Mouse (Mus musculus) hindbrain, embryonic 11.5 days (tissue): Measurements from ENCODE around the gene Pcp4l1. TPM values are rescaled to one million over a fixed set of nuclear protein-coding genes. Genes with fewer than 3 reads are reported as not detected.

ENCODE experiments used
- ATAC-seq: fragments of 200-750 bp; cut with Nextera tagmentation; 2 replicates; pipeline ENCODE4 v1.8.0; 2017; ENCODE audit warnings: mild to moderate bottlenecking, moderate TSS enrichment, moderate library complexity; ENCODE audit not compliant: low FRiP score
- DNase-seq: peaks from one replicate; pipeline ENCODE4 v3.0.0-alpha.2; 2015; ENCODE audit warnings: low spot score
- H3K27ac ChIP-seq: fragments of 300-500 bp; sonication (generic); 2 replicates; pipeline ENCODE4 v1.5.1; 2014; ENCODE audit warnings: mild to moderate bottlenecking, low read depth, low read length
- H3K27me3 ChIP-seq: fragments of 300-500 bp; sonication (generic); 2 replicates; pipeline ENCODE4 v1.6.1; 2014; ENCODE audit warnings: mild to moderate bottlenecking, low read length, moderate library complexity, mixed read lengths; ENCODE audit not compliant: control insufficient read depth, insufficient read depth
- H3K36me3 ChIP-seq: fragments of 300-500 bp; sonication (generic); 2 replicates; pipeline ENCODE4 v1.6.1; 2014; ENCODE audit warnings: mild to moderate bottlenecking, low read length, moderate library complexity, mixed read lengths; ENCODE audit not compliant: control insufficient read depth, insufficient read depth
- H3K4me1 ChIP-seq: fragments of 300-500 bp; sonication (generic); replicated peaks from 2 replicates; pipeline ENCODE4 v1.6.1; 2014; ENCODE audit warnings: low read length, mixed read lengths; ENCODE audit not compliant: control insufficient read depth, insufficient read depth
- H3K4me2 ChIP-seq: fragments of 300-500 bp; sonication (generic); replicated peaks from 2 replicates; pipeline ENCODE4 v1.6.1; 2014; ENCODE audit warnings: mild to moderate bottlenecking, low read depth, low read length
- H3K4me3 ChIP-seq: fragments of 300-500 bp; sonication (generic); 2 replicates; pipeline ENCODE4 v1.5.1; 2014; ENCODE audit warnings: low read depth, low read length
- H3K9ac ChIP-seq: fragments of 300-500 bp; sonication (generic); 2 replicates; pipeline ENCODE4 v1.6.1; 2014; ENCODE audit warnings: low read depth, low read length
- H3K9me3 ChIP-seq: fragments of 300-500 bp; sonication (generic); 2 replicates; pipeline ENCODE4 v1.6.1; 2016; ENCODE audit warnings: low read length; ENCODE audit not compliant: control insufficient read depth
- WGBS: fragments of 180-500 bp; shearing (Covaris S2); extraction: QIAGEN DNeasy Blood & Tissue Kit; methylation state at CpG from one replicate; pipeline ENCODE4 v1.1.7; 2014; 5-methylcytosine and 5-hydroxymethylcytosine counted together
- polyA plus RNA-seq: library from polyadenylated mRNA; unstranded; fragments of >200 nt; fragmentation: Nextera tagmentation; extraction: Ambion mirVana; gene quantifications from 2 replicates; pipeline ENCODE4 v1.2.1, GENCODE M21; 2014

The Pcp4l1 gene
- polyA plus RNA-seq, 1 experiment from 2014 or later, result 31.4 TPM

- Histone ChIP-seq H3K9me3 (no peaks in the 10 kb centered on the region), H3K4me2 (no peak overlapping the region), H3K4me3 (no peak overlapping the region), H3K4me1 (peaks cover 7% of the 10 kb centered on the region; the same call in 1 of the 2 replicates), H3K9ac (no peak overlapping the region), H3K27me3 (no peaks in the 10 kb centered on the region), H3K36me3 (no peaks in the 10 kb centered on the region), H3K27ac (no peak overlapping the region)
- WGBS, result 85% methylated on average over 2 of the region's 2 CpGs
- DNase-seq (no peak), ATAC-seq (no peak)
These were observed 27.7 kb upstream of the Pcp4l1 start for GRCm38 (mm10) chr1:171223796-171224195.

DNA sequence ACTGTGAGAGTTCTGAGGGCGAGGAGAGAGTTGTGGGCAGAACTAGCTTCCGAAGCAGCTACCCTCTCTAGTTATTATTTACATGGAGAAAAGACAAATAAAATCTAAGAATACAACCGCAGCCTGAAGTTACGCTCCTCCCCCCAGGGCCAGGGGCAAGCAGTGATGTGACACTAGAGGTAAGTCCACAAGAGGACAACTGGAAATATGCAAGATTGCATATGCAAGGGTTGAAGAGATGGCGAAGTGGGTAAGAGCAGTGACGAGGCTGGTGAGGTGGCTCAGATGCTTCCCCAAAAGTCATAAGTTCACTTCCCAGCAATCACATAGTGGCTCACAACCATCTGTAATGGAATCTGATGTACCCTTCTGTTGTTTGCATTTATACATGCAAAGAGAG is 27.1 kb upstream of the Pcp4l1 start:
- H3K4me3 ChIP-seq, result no peak overlapping the region
- no peak overlapping the region for H3K9ac ChIP-seq
- DNase-seq (no peak), ATAC-seq (no peak)
- 82% methylated on average over 6 of the region's 6 CpGs for WGBS
- no peaks in the 10 kb centered on the region for H3K27me3 ChIP-seq
- 0 out of 2 replicates have a peak overlapping the region, but pooled peaks have one; percentile 37 for H3K27ac ChIP-seq
- H3K4me1 ChIP-seq, result peaks cover 7% of the 10 kb centered on the region; the same call in 1 of the 2 replicates
- no peak overlapping the region for H3K4me2 ChIP-seq
- no peaks in the 10 kb centered on the region for H3K9me3 ChIP-seq
- no peaks in the 10 kb centered on the region for H3K36me3 ChIP-seq

DNA sequence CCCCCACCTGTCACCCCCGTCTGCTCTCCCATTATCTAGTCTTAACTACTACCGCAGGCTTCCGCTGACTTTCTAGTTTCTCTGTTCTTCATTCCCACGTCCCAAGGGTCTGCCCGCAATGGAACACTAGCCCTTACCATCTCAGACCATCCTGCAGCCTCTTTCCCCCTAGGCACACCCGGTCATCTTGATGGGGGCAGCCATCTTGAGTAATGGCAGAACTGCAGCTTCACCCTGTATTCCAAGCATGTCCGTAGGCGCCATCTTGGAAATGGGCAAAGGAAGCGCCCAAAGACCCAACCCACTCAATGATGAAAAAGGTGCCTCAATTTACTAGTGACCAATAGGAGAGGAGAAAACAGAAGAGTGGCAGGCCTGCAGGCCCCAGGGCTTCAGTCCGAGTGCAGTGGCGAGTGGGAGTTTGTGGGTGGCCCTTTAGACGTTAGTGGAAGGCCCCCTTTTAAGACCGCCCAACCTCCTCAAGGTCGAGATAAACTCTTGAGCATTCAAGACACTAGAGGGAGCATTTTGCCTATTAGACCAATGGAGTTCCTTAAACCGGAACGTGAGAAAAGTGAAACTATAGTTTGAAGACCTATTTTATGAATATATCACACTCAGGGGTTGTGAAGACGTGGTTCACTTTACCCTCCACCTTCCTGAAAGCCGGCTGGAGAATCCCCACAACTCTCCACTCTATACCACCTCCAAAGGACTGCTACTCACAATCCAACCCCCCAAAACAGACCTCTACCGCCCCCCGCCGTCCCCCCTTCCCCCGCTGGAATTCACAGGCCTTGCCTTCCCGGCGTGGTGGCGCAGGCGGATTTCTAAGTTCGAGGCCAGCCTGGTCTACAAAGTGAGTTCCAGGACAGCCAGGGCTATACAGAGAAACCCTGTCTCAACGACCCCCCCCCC is 26.4 kb upstream of the Pcp4l1 start, which contains the start of gene Tomm40l:
Gene Tomm40l, minus strand, starts transcription at position 277 of the 918 bp plus-strand sequence.
- H3K27me3 ChIP-seq, result no peaks in the 10 kb centered on the region
- peak within 1 kb of the TSS; percentile 58 for H3K4me2 ChIP-seq
- WGBS, result 2% methylated on average over 28 of the region's 28 CpGs
- no peaks in the 10 kb centered on the region for H3K9me3 ChIP-seq
- H3K27ac ChIP-seq, result peak within 1 kb of the TSS; percentile 37; the same call in 1 of the 2 replicates
- peak within 1 kb of the TSS; percentile 52 for H3K9ac ChIP-seq
- ATAC-seq, result peak; percentile 98
- H3K4me1 ChIP-seq, result peaks cover 7% of the 10 kb centered on the region; the same call in 1 of the 2 replicates
- DNase-seq, result peak; percentile 89
- no peaks in the 10 kb centered on the region for H3K36me3 ChIP-seq
- peak within 1 kb of the TSS; percentile 43 for H3K4me3 ChIP-seq

DNA sequence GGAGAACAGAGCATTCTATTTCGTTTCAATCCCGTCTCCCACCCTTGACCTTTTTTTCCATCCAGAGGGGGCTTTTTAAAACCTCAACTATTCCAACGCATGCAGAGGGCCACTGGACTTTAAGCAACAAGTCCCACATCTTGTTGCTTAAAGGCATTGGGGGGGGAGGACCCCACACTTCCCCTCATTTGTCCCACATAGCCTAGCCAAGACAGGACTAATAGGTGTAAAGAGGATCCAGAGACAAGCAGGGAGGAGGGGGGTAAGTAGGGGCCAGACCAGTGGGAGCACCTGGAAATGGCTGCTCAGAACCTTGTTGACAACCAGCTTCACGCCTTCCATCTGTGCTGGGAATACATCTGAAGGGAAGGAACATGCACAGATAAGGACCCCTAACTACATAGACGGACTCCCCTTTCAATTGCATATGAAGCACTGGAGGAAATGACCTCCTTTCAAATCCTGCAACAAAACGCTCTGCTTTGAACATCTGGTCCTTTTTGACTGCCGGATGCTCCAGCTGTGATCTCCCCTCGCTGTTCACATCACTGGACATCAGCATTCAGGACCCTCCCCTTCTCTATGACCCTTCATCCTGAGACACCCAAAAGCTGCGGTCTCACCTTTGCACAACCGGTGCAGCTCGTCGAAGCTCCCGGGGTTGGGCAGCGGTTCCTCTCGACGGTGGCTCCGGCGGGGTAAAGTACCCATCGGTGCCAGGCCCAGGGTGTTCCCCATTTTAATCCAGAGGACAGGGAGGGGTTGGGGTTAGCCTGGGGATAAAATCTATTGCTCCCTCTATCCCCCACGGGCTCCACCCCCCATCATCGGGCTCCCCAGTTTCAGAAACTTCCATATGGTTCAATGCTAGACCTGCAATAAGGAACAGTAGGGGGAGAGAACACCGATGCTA is 25.5 kb upstream of the Pcp4l1 start:
- Histone ChIP-seq H3K4me1 (peaks cover 7% of the 10 kb centered on the region; the same call in 1 of the 2 replicates), H3K36me3 (no peaks in the 10 kb centered on the region), H3K27me3 (no peaks in the 10 kb centered on the region), H3K4me2 (peak overlapping the region; percentile 58), H3K27ac (no peak overlapping the region), H3K4me3 (peak overlapping the region; percentile 43), H3K9ac (peak overlapping the region; percentile 52), H3K9me3 (no peaks in the 10 kb centered on the region)
- ATAC-seq, result peak; percentile 6; the same call in 1 of the 2 replicates
- peak; percentile 31 for DNase-seq
- WGBS, result 7% methylated on average over 22 of the region's 22 CpGs

GRCm38 (mm10) chr1:171220871-171221270 is 24.8 kb upstream of the Pcp4l1 start:
- Histone ChIP-seq H3K4me3 (no peak overlapping the region), H3K27ac (no peak overlapping the region), H3K4me2 (peak overlapping the region; percentile 58; the same call in 1 of the 2 replicates)

GRCm38 (mm10) chr1:171216241-171216955 is 20.3 kb upstream of the Pcp4l1 start:
- no peak overlapping the region for H3K4me2 ChIP-seq
- no peak overlapping the region for H3K9ac ChIP-seq
- H3K36me3 ChIP-seq, result no peaks in the 10 kb centered on the region
- no peak for ATAC-seq
- H3K4me1 ChIP-seq, result peaks cover 3% of the 10 kb centered on the region; the same call in 1 of the 2 replicates
- H3K9me3 ChIP-seq, result no peaks in the 10 kb centered on the region
- WGBS, result 91% methylated on average over 18 of the region's 18 CpGs
- H3K4me3 ChIP-seq, result no peak overlapping the region
- no peak for DNase-seq
- H3K27me3 ChIP-seq, result no peaks in the 10 kb centered on the region
- H3K27ac ChIP-seq, result no peak overlapping the region

More at GRCm38 (mm10) chr1:171220871-171221270, 24.8 kb upstream of the Pcp4l1 start:
- Histone ChIP-seq H3K9me3 (no peaks in the 10 kb centered on the region), H3K27me3 (no peaks in the 10 kb centered on the region), H3K4me1 (peaks cover 7% of the 10 kb centered on the region; the same call in 1 of the 2 replicates), H3K36me3 (no peaks in the 10 kb centered on the region), H3K9ac (no peak overlapping the region)
- WGBS, result 12% methylated on average over 10 of the region's 10 CpGs
- DNase-seq (peak; percentile 91), ATAC-seq (peak; percentile 30; the same call in 1 of the 2 replicates)

- no peak within 1 kb of the TSS for H3K4me2 ChIP-seq
- 73% methylated on average over 10 of the region's 10 CpGs for WGBS
- no peaks in the 10 kb centered on the region for H3K4me1 ChIP-seq
- no peak within 1 kb of the TSS for H3K4me3 ChIP-seq
- no peaks in the 10 kb centered on the region for H3K9me3 ChIP-seq
- no peak for DNase-seq
- H3K36me3 ChIP-seq, result no peaks in the 10 kb centered on the region
- H3K27me3 ChIP-seq, result no peaks in the 10 kb centered on the region
- no peak within 1 kb of the TSS for H3K27ac ChIP-seq
- no peak within 1 kb of the TSS for H3K9ac ChIP-seq
- ATAC-seq, result no peak
These were observed 17.9 kb upstream of the Pcp4l1 start, which contains the start of gene Nr1i3 for GRCm38 (mm10) chr1:171213801-171214496. Gene Nr1i3, plus strand, starts transcription at chr1:171213970.
